Mouse (Mus musculus): ENCODE measurements at regions not wholly inside any gene's neighbourhood (a gene's known extent, or its start where the extent isn't known, plus 50 kb on each side); places are given as distances from the start of the nearest gene placed in this dataset.
"Not testable (repeated sequence)": the region's sequence is repeated elsewhere in the genome, so short reads cannot be mapped to it uniquely, and the experiment has no call there.

- no peak for DNase-seq
Observed at GRCm38 (mm10) chr3:7079073-7079472, 458.8 kb upstream of the 1700008P02Rik start.

GRCm38 (mm10) chr3:7076850-7077249 is 456.6 kb upstream of the 1700008P02Rik start:
- DNase-seq, result no peak

GRCm38 (mm10) chr3:7074488-7074887 is 454.2 kb upstream of the 1700008P02Rik start:
- DNase-seq, result no peak

GRCm38 (mm10) chr3:7041372-7042057 is 421.3 kb upstream of the 1700008P02Rik start:
- no peak for DNase-seq

- no peak for DNase-seq
Observed at GRCm38 (mm10) chr3:7035833-7036232, 415.6 kb upstream of the 1700008P02Rik start.

- peak; percentile 5 for DNase-seq
Observed at GRCm38 (mm10) chr3:7027845-7028244, 407.6 kb upstream of the 1700008P02Rik start.

- no peak for DNase-seq
Observed at GRCm38 (mm10) chr3:7014345-7014973, 394.2 kb upstream of the 1700008P02Rik start.

GRCm38 (mm10) chr3:7013516-7013915 is 393.3 kb upstream of the 1700008P02Rik start:
- DNase-seq, result no peak

GRCm38 (mm10) chr3:7010294-7011087 is 390.2 kb upstream of the 1700008P02Rik start:
- no peak for DNase-seq

- DNase-seq, result no peak
Observed at GRCm38 (mm10) chr3:7008671-7009217, 388.5 kb upstream of the 1700008P02Rik start.

- no peak for DNase-seq
Observed at GRCm38 (mm10) chr3:7007811-7008359, 387.6 kb upstream of the 1700008P02Rik start.

GRCm38 (mm10) chr3:6991735-6992134 is 371.5 kb upstream of the 1700008P02Rik start:
- DNase-seq, result not testable (repeated sequence)

GRCm38 (mm10) chr3:6984918-6985317 is 364.7 kb upstream of the 1700008P02Rik start:
- no peak for DNase-seq

GRCm38 (mm10) chr3:6957681-6958080 is 337.4 kb upstream of the 1700008P02Rik start:
- no peak for DNase-seq

GRCm38 (mm10) chr3:6932535-6933103 is 312.4 kb upstream of the 1700008P02Rik start:
- DNase-seq, result no peak

- DNase-seq, result no peak
Observed at GRCm38 (mm10) chr3:6926737-6927136, 306.5 kb upstream of the 1700008P02Rik start.

- DNase-seq, result not testable (repeated sequence)
Observed at GRCm38 (mm10) chr3:6922647-6923046, 302.4 kb upstream of the 1700008P02Rik start.

- no peak for DNase-seq
Observed at GRCm38 (mm10) chr3:6920253-6920652, 300.0 kb upstream of the 1700008P02Rik start.

GRCm38 (mm10) chr3:6887936-6888335 is 267.7 kb upstream of the 1700008P02Rik start:
- DNase-seq, result no peak

- DNase-seq, result peak; percentile 11
Observed at GRCm38 (mm10) chr3:6887053-6887700, 266.9 kb upstream of the 1700008P02Rik start.

- no peak for DNase-seq
Observed at GRCm38 (mm10) chr3:6886200-6887052, 266.2 kb upstream of the 1700008P02Rik start.
